ENCODE assay signal across 8 mouse cellular contexts in the genomic region with DNA sequence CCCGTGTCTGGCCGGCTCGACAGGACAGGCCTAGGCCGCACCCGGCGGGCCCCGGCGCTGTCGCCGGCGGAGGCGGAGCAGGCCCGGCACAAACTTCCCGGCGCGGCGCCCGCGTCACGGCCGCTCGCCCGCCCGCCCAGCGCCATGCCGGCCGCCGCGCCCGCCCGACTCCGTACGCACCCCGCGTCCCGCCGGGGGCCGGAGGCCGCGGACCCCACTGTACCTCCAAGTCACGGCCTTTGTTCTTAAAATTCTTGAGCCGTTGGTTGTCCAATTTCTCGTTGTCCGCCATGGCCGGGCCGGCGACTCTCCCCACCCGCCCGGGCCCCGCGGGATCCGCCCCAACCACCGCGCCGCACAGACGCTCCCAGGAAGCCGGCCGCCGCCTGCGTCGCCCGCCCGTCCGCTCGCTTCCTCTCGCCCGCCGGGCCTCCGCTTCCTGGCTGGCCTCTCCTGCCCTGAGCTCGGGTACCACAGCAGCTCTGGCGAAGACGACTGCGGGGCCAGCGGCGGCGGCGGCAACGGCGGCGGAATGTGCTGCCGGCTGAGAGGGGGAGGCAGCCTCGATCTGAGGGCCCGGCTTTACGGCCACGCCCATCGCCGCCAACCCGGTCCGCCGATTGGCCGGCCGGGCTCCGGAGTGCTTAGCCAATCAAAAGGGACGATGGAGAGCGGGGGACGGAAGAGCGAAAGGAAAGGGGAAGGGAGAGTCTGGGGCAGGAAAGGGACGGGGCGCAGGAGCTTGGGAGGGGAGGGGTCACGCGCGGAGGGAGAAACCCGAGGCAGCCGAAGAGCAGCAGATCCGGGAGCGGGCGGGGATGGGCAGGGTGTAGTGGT. TPM values are rescaled to one million over a fixed set of nuclear protein-coding genes. Genes with fewer than 3 reads are reported as not detected.
DNase-seq lines count a peak whose midpoint lies in the region; ATAC-seq lines count a peak whose summit lies in the region.

Gene Kpna4, minus strand, starts transcription at position 605 of the 837 bp plus-strand sequence.

- peak; percentile 93 for DNase-seq in adipocyte (ENCODE audit: low spot score)
- peak; percentile 97 for DNase-seq in embryo, embryonic 10 days (ENCODE audit: low spot score)
- DNase-seq in gastrocnemius, postnatal 10 days, result peak; percentile 91
- peak; percentile 97 for DNase-seq in induced T-regulatory cell, adult 2 months (ENCODE audit: low read depth)
- peak; percentile 85 to 92 for DNase-seq in left cerebral cortex, adult 9 months (ENCODE audit: low spot score in 2 of 2)
- peak; percentile 93 for DNase-seq in right cerebral cortex, postnatal 14 days
- DNase-seq in urinary bladder, postnatal 36 days (ENCODE audit: low spot score in 2 of 2), result peak; percentile 88 to 93

- ATAC-seq in megakaryocyte progenitor cell, adult 5-6 weeks (replicated peaks; ENCODE audit: poor library complexity), result peak; percentile 93

RNA-seq across cellular contexts. Expression of gene Kpna4, which starts in this region (rescaled TPM):
- total RNA-seq in gastrocnemius, postnatal 10 days (2021), result 10 to 100 TPM; 64.7 to 65.1 TPM
- 74.0 and 86.1 TPM in 2 replicates for total RNA-seq in megakaryocyte progenitor cell, adult 5-6 weeks (2015)
- 51.8 and 58.9 TPM in 2 replicates for total RNA-seq in megakaryocyte progenitor cell, adult 5-6 weeks (2017)

Comparison
In these comparisons a context has a peak if more than half of its experiments do, and no peak if none do; other contexts are left out.
1. Peak in every context shown above with its lines: DNase-seq and ATAC-seq.